Mouse (Mus musculus): Measurements from ENCODE around the gene Gabrp. TPM values are rescaled to one million over a fixed set of nuclear protein-coding genes. Genes with fewer than 3 reads are reported as not detected.

The Gabrp gene
- polyA plus RNA-seq, 1 experiment from 2014 or later = not detected

- Histone ChIP-seq H3K4me1 (replicated peaks) (no peaks in the 10 kb centered on the region), H3K4me2 (no peak overlapping the region), H3K4me3 (replicated peaks) (no peak overlapping the region), H3K9me3 (replicated peaks) (no peaks in the 10 kb centered on the region), H3K27ac (replicated peaks) (no peak overlapping the region), H3K27me3 (no peaks in the 10 kb centered on the region), H3K36me3 (replicated peaks) (no peaks in the 10 kb centered on the region), H3K9ac (no peak overlapping the region)
- no peak for ATAC-seq (ENCODE audit: insufficient read depth)
These were observed 8.3 kb downstream of the Gabrp start for GRCm38 (mm10) chr11:33570413-33570812.

DNA sequence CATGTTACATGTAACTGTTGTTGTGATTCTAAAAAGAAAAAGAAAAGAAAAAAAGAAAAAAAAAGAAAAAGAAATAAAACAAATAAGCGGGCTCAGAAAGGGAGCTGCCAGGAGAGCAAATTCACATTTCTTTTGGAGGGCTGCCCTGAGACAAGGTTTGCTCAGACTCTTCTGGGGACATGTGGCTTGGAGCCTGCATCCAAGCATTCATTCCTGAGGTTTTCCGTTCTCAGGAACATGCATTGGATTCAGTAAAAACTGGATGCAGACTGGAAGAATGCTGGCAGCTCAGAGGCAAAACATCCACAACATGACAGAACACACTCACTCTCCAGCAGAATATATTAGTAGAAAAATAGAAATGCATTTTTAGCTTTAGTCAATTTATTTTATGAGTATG is 14.8 kb downstream of the Gabrp start:
- Histone ChIP-seq H3K4me3 (replicated peaks) (no peak overlapping the region), H3K27me3 (no peaks in the 10 kb centered on the region), H3K4me2 (no peak overlapping the region), H3K36me3 (replicated peaks) (no peaks in the 10 kb centered on the region), H3K9ac (no peak overlapping the region), H3K4me1 (replicated peaks) (no peaks in the 10 kb centered on the region), H3K27ac (replicated peaks) (no peak overlapping the region), H3K9me3 (replicated peaks) (no peaks in the 10 kb centered on the region)
- WGBS (ENCODE audit: insufficient replicate concordance) = 62% methylated on average over 2 of the region's 2 CpGs
- ATAC-seq (ENCODE audit: insufficient read depth) = no peak

GRCm38 (mm10) chr11:33554123-33554522 is 24.6 kb downstream of the Gabrp start:
- Histone ChIP-seq H3K27me3 (no peaks in the 10 kb centered on the region), H3K9me3 (replicated peaks) (no peaks in the 10 kb centered on the region), H3K4me1 (replicated peaks) (no peaks in the 10 kb centered on the region), H3K4me3 (replicated peaks) (no peak overlapping the region), H3K27ac (replicated peaks) (no peak overlapping the region), H3K4me2 (no peak overlapping the region), H3K36me3 (replicated peaks) (no peaks in the 10 kb centered on the region), H3K9ac (no peak overlapping the region)
- no peak for ATAC-seq (ENCODE audit: insufficient read depth)
- WGBS (ENCODE audit: insufficient replicate concordance) = 62% methylated on average over 8 of the region's 8 CpGs

GRCm38 (mm10) chr11:33550861-33551560 is 27.7 kb downstream of the Gabrp start:
- Histone ChIP-seq H3K36me3 (replicated peaks) (no peaks in the 10 kb centered on the region), H3K27me3 (no peaks in the 10 kb centered on the region), H3K4me3 (replicated peaks) (no peak overlapping the region), H3K9ac (no peak overlapping the region), H3K4me1 (replicated peaks) (no peaks in the 10 kb centered on the region), H3K27ac (replicated peaks) (no peak overlapping the region), H3K4me2 (no peak overlapping the region), H3K9me3 (replicated peaks) (no peaks in the 10 kb centered on the region)
- ATAC-seq (ENCODE audit: insufficient read depth) = no peak
- WGBS (ENCODE audit: insufficient replicate concordance) = 66% methylated on average over 14 of the region's 14 CpGs

DNA sequence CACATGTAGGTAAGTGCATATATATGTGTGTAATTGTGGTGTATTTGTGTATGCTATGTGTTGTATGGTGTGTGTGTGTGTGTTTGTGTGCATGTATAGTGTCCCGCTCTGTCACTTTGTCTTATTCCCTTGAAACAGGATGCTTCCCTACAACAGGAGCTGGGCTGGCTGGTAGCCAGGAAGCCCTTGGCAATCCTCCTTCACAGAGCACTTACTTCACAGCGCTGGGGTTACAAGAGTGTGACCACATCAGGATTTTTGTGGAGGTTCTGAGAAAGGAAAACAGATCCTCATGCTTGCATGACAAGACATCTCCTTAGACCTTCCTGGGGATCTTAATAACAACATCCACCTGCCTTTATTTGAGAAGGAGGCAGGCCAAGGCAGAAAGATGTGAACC is 31.4 kb downstream of the Gabrp start:
- Histone ChIP-seq H3K9me3 (replicated peaks) (no peaks in the 10 kb centered on the region), H3K36me3 (replicated peaks) (no peaks in the 10 kb centered on the region), H3K4me3 (replicated peaks) (no peak overlapping the region), H3K27ac (replicated peaks) (no peak overlapping the region), H3K4me1 (replicated peaks) (no peaks in the 10 kb centered on the region), H3K27me3 (no peaks in the 10 kb centered on the region), H3K4me2 (no peak overlapping the region), H3K9ac (no peak overlapping the region)
- WGBS (ENCODE audit: insufficient replicate concordance) = 66% methylated on average over 2 of the region's 2 CpGs
- no peak for ATAC-seq (ENCODE audit: insufficient read depth)

DNA sequence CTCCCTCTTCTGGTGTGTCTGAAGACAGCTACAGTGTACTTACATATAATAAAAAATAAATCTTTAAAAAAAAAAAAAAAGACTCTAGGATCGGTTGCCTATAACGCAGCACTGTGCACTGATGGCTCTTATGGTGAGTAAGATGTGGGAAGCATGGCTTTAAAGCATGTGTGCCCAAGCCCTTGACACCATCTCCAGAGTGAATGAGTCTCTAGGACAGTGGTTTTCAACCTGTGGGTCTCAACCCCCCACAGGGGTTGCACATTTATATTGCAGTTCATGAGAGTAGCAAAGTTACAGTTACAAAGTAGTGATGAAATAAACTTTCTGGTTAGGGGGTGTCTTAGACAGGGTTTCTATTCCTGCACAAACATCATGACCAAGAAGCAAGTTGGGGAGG is 33.8 kb downstream of the Gabrp start:
- Histone ChIP-seq H3K4me2 (no peak overlapping the region), H3K27ac (replicated peaks) (no peak overlapping the region), H3K27me3 (no peaks in the 10 kb centered on the region), H3K4me3 (replicated peaks) (no peak overlapping the region), H3K9me3 (replicated peaks) (no peaks in the 10 kb centered on the region), H3K9ac (no peak overlapping the region), H3K4me1 (replicated peaks) (no peaks in the 10 kb centered on the region), H3K36me3 (replicated peaks) (no peaks in the 10 kb centered on the region)
- 82% methylated on average over 2 of the region's 2 CpGs for WGBS (ENCODE audit: insufficient replicate concordance)
- ATAC-seq (ENCODE audit: insufficient read depth) = no peak

- Histone ChIP-seq H3K9ac (no peak overlapping the region), H3K9me3 (replicated peaks) (no peaks in the 10 kb centered on the region), H3K4me3 (replicated peaks) (no peak overlapping the region), H3K36me3 (replicated peaks) (no peaks in the 10 kb centered on the region), H3K27me3 (no peaks in the 10 kb centered on the region), H3K4me1 (replicated peaks) (no peaks in the 10 kb centered on the region), H3K27ac (replicated peaks) (no peak overlapping the region), H3K4me2 (no peak overlapping the region)
- WGBS (ENCODE audit: insufficient replicate concordance) = 57% methylated on average over 11 of the region's 11 CpGs
- ATAC-seq (ENCODE audit: insufficient read depth) = no peak
These were observed 34.6 kb downstream of the Gabrp start for GRCm38 (mm10) chr11:33544121-33544520.

- WGBS (ENCODE audit: insufficient replicate concordance) = 58% methylated on average over 5 of the region's 5 CpGs
- Histone ChIP-seq H3K4me2 (no peak overlapping the region), H3K9me3 (replicated peaks) (no peaks in the 10 kb centered on the region), H3K36me3 (replicated peaks) (no peaks in the 10 kb centered on the region), H3K27me3 (no peaks in the 10 kb centered on the region), H3K27ac (replicated peaks) (no peak overlapping the region), H3K4me1 (replicated peaks) (no peaks in the 10 kb centered on the region), H3K4me3 (replicated peaks) (no peak overlapping the region), H3K9ac (no peak overlapping the region)
- no peak for ATAC-seq (ENCODE audit: insufficient read depth)
These were observed 41.2 kb downstream of the Gabrp start for GRCm38 (mm10) chr11:33537390-33538125.

DNA sequence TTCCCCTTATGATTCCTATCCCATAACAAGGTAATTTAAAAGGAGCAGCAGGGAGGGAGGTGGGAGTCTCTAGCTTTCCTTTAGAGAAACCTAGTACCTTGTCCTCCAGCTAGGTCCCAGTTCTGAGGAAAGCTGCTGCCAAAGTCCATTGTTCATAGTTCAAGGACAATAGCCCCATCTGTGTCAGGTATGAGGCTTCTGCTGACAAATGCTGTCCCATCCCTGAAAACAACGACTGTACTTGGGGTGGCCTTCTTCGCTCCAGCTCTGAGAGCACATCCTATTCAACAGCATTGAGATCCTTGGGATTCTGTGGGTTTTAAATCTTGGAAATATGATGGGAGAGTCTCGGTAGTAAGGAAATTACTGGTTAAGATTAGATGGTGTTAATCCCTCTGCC is 42.1 kb downstream of the Gabrp start:
- Histone ChIP-seq H3K9me3 (replicated peaks) (no peaks in the 10 kb centered on the region), H3K9ac (no peak overlapping the region), H3K4me1 (replicated peaks) (no peaks in the 10 kb centered on the region), H3K4me2 (no peak overlapping the region), H3K36me3 (replicated peaks) (no peaks in the 10 kb centered on the region), H3K27ac (replicated peaks) (no peak overlapping the region), H3K4me3 (replicated peaks) (no peak overlapping the region), H3K27me3 (no peaks in the 10 kb centered on the region)
- 55% methylated on average over 3 of the region's 3 CpGs for WGBS (ENCODE audit: insufficient replicate concordance)
- ATAC-seq (ENCODE audit: insufficient read depth) = no peak

- WGBS (ENCODE audit: insufficient replicate concordance) = 58% methylated on average over 4 of the region's 4 CpGs
- no peak overlapping the region for H3K27ac ChIP-seq (replicated peaks)
- no peaks in the 10 kb centered on the region for H3K36me3 ChIP-seq (replicated peaks)
- no peaks in the 10 kb centered on the region for H3K9me3 ChIP-seq (replicated peaks)
- H3K4me2 ChIP-seq = no peak overlapping the region
- H3K4me1 ChIP-seq (replicated peaks) = no peaks in the 10 kb centered on the region
- H3K9ac ChIP-seq = no peak overlapping the region
- H3K27me3 ChIP-seq = no peaks in the 10 kb centered on the region
- ATAC-seq (ENCODE audit: insufficient read depth) = no peak
- no peak overlapping the region for H3K4me3 ChIP-seq (replicated peaks)
These were observed 44.2 kb downstream of the Gabrp start for GRCm38 (mm10) chr11:33534541-33534940.

DNA sequence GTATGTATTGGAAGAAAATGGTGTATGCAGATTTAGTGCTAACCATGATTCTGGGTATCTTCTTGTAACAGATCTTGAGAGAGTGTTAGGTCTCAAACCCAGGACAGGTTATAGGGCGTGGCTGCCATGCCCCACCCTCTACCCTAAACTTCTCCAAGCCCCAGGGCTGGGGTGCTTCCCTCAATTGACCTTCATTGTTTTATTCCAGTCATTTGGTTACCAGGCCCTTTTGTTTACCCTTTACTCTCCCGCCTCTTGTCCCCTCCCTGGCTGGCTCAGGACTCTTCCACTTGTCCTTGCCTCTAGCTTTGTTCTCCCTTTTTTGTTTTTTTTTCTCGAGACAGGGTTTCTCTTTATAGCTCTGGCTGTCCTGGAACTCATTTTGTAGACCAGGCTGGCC is 45.2 kb downstream of the Gabrp start:
- no peaks in the 10 kb centered on the region for H3K4me1 ChIP-seq (replicated peaks)
- no peak for ATAC-seq (ENCODE audit: insufficient read depth)
- no peak overlapping the region for H3K27ac ChIP-seq (replicated peaks)
- no peak overlapping the region for H3K4me3 ChIP-seq (replicated peaks)
- no peak overlapping the region for H3K4me2 ChIP-seq
- no peaks in the 10 kb centered on the region for H3K9me3 ChIP-seq (replicated peaks)
- no peak overlapping the region for H3K9ac ChIP-seq
- no peaks in the 10 kb centered on the region for H3K27me3 ChIP-seq
- H3K36me3 ChIP-seq (replicated peaks) = no peaks in the 10 kb centered on the region
- 37% methylated on average over 3 of the region's 3 CpGs for WGBS (ENCODE audit: insufficient replicate concordance)

DNA sequence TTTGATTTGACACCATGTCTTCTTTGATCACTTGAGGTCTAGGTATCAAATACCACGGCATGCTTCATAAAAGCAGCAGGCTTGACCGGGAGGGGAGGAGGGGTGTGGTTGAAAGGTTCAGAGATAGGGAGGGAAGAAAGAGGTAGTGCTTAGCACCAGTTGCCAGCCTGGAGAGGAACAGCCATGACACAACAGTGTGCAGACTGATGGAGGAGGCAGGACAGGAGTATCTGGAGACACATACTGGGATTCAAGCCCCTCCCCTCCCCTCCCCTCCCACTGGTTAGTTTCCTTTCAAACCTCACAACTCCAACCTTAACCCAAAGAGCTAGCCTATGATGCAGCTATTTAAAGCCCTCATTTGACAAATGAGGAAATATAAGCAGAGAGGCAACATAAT is 49.2 kb downstream of the Gabrp start:
- Histone ChIP-seq H3K4me3 (replicated peaks) (no peak overlapping the region), H3K4me1 (replicated peaks) (no peaks in the 10 kb centered on the region), H3K4me2 (no peak overlapping the region), H3K9ac (no peak overlapping the region), H3K9me3 (replicated peaks) (no peaks in the 10 kb centered on the region), H3K27ac (replicated peaks) (no peak overlapping the region), H3K27me3 (no peaks in the 10 kb centered on the region), H3K36me3 (replicated peaks) (no peaks in the 10 kb centered on the region)
- 21% methylated on average over 2 of the region's 2 CpGs for WGBS (ENCODE audit: insufficient replicate concordance)
- ATAC-seq (ENCODE audit: insufficient read depth) = no peak

All from liver, embryonic 15.5 days (tissue).